Mouse (Mus musculus): Measurements from ENCODE around the gene Dgkh. TPM values are rescaled to one million over a fixed set of nuclear protein-coding genes. Genes with fewer than 3 reads are reported as not detected.

Dgkh gene
- total RNA-seq, 1 experiment: 8.2 TPM

DNA sequence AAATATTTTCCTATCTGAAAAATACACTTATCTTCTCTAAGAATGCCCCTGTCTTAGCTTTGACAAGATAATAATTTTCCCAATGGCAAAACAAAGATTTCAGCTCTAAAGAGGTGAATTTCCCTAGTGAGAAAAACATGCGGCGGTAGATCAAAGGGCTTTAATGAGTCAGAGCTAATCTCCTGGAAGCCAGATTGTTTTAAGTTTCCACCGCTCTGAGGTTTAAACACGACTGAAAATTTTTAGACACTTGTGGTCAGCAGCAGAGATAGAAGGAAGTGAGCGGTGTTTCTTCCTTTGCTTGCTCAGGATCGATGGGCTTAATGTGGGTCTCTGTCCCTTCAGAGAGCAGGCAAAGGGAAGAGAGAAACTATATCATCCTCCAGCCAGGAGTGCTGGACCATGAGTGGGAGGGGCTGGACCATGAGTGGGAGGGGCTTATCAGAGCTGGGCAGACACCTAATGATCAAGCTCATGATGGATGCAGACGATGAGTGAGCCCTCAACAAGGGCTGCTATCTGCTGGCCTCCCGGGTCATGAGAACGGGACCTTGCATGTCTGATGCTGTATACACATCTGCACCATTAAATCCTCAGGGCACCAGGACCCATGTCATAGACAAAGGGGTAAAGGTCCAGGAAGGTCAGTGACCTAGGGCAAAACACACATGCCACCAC is 120.3 kb downstream of the Dgkh start:
- DNase-seq (ENCODE audit: low read depth, low spot score): no peak

DNA sequence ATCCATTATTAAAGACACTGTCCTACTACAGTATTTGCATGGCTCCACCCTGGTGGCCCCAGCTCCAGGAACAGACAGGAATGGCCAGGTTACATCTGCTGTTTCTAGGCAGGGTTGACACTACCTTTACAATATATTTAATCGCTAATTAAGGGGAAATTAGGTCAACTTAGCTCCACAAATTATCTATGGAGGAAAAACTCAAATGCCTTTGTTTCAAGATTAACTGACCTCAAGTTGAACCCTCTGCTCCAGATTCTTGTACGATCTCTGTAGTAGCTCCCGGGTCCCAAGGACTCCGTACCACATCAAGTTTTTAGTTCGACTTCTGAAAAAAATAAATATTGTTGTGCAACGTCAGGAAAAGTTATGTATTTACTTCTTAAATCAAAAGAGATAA is 137.7 kb downstream of the Dgkh start:
- in situ Hi-C loops (cut with MboI; ENCODE audit: low sequenced_read_pairs in 2 of 2, unreplicated experiment in 2 of 2): no loop called here

More for the DNA sequence above, 120.3 kb downstream of the Dgkh start:
- Histone ChIP-seq H3K9me3 (ENCODE audit: control insufficient read depth, insufficient read depth, low read depth, low read length) (no peaks in the 10 kb centered on the region), H3K4me3 (ENCODE audit: insufficient read depth in 1 of 2, low read depth in 1 of 2, low read length in 2 of 2, poor library complexity in 1 of 2, severe bottlenecking in 1 of 2) (no peak overlapping the region), H3K36me3 (ENCODE audit: control insufficient read depth, insufficient read depth, low read length, poor library complexity, severe bottlenecking) (peaks cover 7% of the 10 kb centered on the region; the same call in 1 of the 2 replicates), H3K9ac (ENCODE audit: insufficient read depth, low read depth, low read length, poor library complexity, severe bottlenecking) (no peak overlapping the region), H3K4me1 (ENCODE audit: control insufficient read depth in 2 of 2, insufficient read depth in 2 of 2, low read length in 2 of 2, poor library complexity in 1 of 2) (no peaks in the 10 kb centered on the region), H3K27ac (ENCODE audit: insufficient read depth, low read depth, low read length, poor library complexity, severe bottlenecking) (no peak overlapping the region)
- TF ChIP-seq HCFC1 (IDR thresholded peaks at IDR 0.05; ENCODE audit: borderline replicate concordance, insufficient read depth, low read length) (no peak), ZNF384 (IDR thresholded peaks at IDR 0.05; ENCODE audit: low read depth, low read length) (no peak), MAFK (IDR thresholded peaks at IDR 0.05; ENCODE audit: insufficient read depth, low read depth, low read length) (no peak), ZC3H11A (IDR thresholded peaks at IDR 0.05; ENCODE audit: borderline replicate concordance, low read depth, low read length) (no peak), CHD2 (IDR thresholded peaks at IDR 0.05; ENCODE audit: low read depth, low read length) (no peak)
- in situ Hi-C loops (cut with MboI; ENCODE audit: low sequenced_read_pairs in 2 of 2, unreplicated experiment in 2 of 2): no loop called here

DNA sequence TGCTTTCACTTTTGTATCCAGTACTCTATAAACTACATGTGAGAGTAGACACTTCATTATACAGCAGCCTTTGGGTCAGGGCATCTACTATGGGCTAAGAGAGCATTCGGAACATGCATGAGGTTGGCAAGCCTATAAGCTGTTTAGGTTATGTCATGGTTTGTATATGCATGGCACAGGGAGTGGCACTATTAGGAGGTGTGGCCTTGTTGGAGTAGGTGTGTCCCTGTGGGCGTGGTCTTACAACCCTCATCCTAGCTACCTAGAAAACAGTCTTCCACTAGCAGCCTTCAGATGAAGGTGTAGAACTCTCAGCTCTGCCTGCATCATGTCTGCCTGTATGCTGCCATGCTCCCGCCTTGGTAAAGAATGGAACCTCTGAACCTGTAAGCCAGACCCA is 139.6 kb downstream of the Dgkh start:
- in situ Hi-C loops (cut with MboI; ENCODE audit: low sequenced_read_pairs in 2 of 2, unreplicated experiment in 2 of 2): no loop called here
- peaks cover 1% of the 10 kb centered on the region; the same call in 1 of the 2 replicates for H3K36me3 ChIP-seq (ENCODE audit: control insufficient read depth, insufficient read depth, low read length, poor library complexity, severe bottlenecking)
- no peaks in the 10 kb centered on the region for H3K9me3 ChIP-seq (ENCODE audit: control insufficient read depth, insufficient read depth, low read depth, low read length)
- no peak overlapping the region for H3K4me3 ChIP-seq (ENCODE audit: insufficient read depth in 1 of 2, low read depth in 1 of 2, low read length in 2 of 2, poor library complexity in 1 of 2, severe bottlenecking in 1 of 2)
- H3K4me1 ChIP-seq (ENCODE audit: control insufficient read depth in 2 of 2, insufficient read depth in 2 of 2, low read length in 2 of 2, poor library complexity in 1 of 2): no peaks in the 10 kb centered on the region
- H3K9ac ChIP-seq (ENCODE audit: insufficient read depth, low read depth, low read length, poor library complexity, severe bottlenecking): no peak overlapping the region
- TF ChIP-seq MAFK (IDR thresholded peaks at IDR 0.05; ENCODE audit: insufficient read depth, low read depth, low read length): no peak
- no peak overlapping the region for H3K27ac ChIP-seq (ENCODE audit: insufficient read depth, low read depth, low read length, poor library complexity, severe bottlenecking)
- no peak for DNase-seq (ENCODE audit: low read depth, low spot score)

More for the DNA sequence above, 137.7 kb downstream of the Dgkh start:
- peaks cover 5% of the 10 kb centered on the region for H3K36me3 ChIP-seq (ENCODE audit: control insufficient read depth, insufficient read depth, low read length, poor library complexity, severe bottlenecking)
- no peaks in the 10 kb centered on the region for H3K9me3 ChIP-seq (ENCODE audit: control insufficient read depth, insufficient read depth, low read depth, low read length)
- no peak for TF ChIP-seq ZNF384 (IDR thresholded peaks at IDR 0.05; ENCODE audit: low read depth, low read length)
- no peak for TF ChIP-seq ZC3H11A (IDR thresholded peaks at IDR 0.05; ENCODE audit: borderline replicate concordance, low read depth, low read length)
- no peak for TF ChIP-seq HCFC1 (IDR thresholded peaks at IDR 0.05; ENCODE audit: borderline replicate concordance, insufficient read depth, low read length)
- TF ChIP-seq CHD2 (IDR thresholded peaks at IDR 0.05; ENCODE audit: low read depth, low read length): no peak
- no peak for TF ChIP-seq MAFK (IDR thresholded peaks at IDR 0.05; ENCODE audit: insufficient read depth, low read depth, low read length)
- H3K27ac ChIP-seq (ENCODE audit: insufficient read depth, low read depth, low read length, poor library complexity, severe bottlenecking): no peak overlapping the region
- H3K9ac ChIP-seq (ENCODE audit: insufficient read depth, low read depth, low read length, poor library complexity, severe bottlenecking): no peak overlapping the region
- no peaks in the 10 kb centered on the region for H3K4me1 ChIP-seq (ENCODE audit: control insufficient read depth in 2 of 2, insufficient read depth in 2 of 2, low read length in 2 of 2, poor library complexity in 1 of 2)
- no peak for DNase-seq (ENCODE audit: low read depth, low spot score)
- H3K4me3 ChIP-seq (ENCODE audit: insufficient read depth in 1 of 2, low read depth in 1 of 2, low read length in 2 of 2, poor library complexity in 1 of 2, severe bottlenecking in 1 of 2): no peak overlapping the region

DNA sequence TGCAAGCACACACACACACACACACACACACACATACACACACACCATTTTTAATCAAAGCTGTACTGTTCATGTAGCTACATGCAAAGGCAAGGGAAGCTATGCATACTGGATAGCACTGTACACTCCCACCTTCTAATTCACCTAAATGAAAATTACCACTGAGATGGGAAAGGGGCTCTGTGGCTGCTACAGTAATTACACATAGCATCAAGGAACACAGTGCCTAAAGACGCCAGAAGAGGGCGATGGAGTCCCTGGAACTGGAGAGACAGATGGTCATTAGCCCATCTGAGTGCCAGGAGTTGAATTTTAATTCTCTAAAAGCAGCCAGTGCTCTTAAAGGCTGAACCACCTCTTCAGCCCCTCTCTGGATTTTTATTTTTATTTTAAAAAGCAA is 142.2 kb downstream of the Dgkh start:
- TF ChIP-seq ZNF384 (IDR thresholded peaks at IDR 0.05; ENCODE audit: low read depth, low read length) (no peak), ZC3H11A (IDR thresholded peaks at IDR 0.05; ENCODE audit: borderline replicate concordance, low read depth, low read length) (peak; percentile 26; the same call in 1 of the 2 replicates), MAFK (IDR thresholded peaks at IDR 0.05; ENCODE audit: insufficient read depth, low read depth, low read length) (no peak), HCFC1 (IDR thresholded peaks at IDR 0.05; ENCODE audit: borderline replicate concordance, insufficient read depth, low read length) (no peak), CHD2 (IDR thresholded peaks at IDR 0.05; ENCODE audit: low read depth, low read length) (no peak)
- H3K36me3 ChIP-seq (ENCODE audit: control insufficient read depth, insufficient read depth, low read length, poor library complexity, severe bottlenecking): peaks cover 5% of the 10 kb centered on the region; the same call in 1 of the 2 replicates
- H3K9me3 ChIP-seq (ENCODE audit: control insufficient read depth, insufficient read depth, low read depth, low read length): no peaks in the 10 kb centered on the region
- H3K4me3 ChIP-seq (ENCODE audit: insufficient read depth in 1 of 2, low read depth in 1 of 2, low read length in 2 of 2, poor library complexity in 1 of 2, severe bottlenecking in 1 of 2): no peak overlapping the region
- H3K27ac ChIP-seq (ENCODE audit: insufficient read depth, low read depth, low read length, poor library complexity, severe bottlenecking): no peak overlapping the region
- DNase-seq (ENCODE audit: low read depth, low spot score): peak; percentile 47
- H3K4me1 ChIP-seq (ENCODE audit: control insufficient read depth in 2 of 2, insufficient read depth in 2 of 2, low read length in 2 of 2, poor library complexity in 1 of 2): no peaks in the 10 kb centered on the region
- in situ Hi-C loops (cut with MboI; ENCODE audit: low sequenced_read_pairs in 2 of 2, unreplicated experiment in 2 of 2): no loop called here
- H3K9ac ChIP-seq (ENCODE audit: insufficient read depth, low read depth, low read length, poor library complexity, severe bottlenecking): no peak overlapping the region

DNA sequence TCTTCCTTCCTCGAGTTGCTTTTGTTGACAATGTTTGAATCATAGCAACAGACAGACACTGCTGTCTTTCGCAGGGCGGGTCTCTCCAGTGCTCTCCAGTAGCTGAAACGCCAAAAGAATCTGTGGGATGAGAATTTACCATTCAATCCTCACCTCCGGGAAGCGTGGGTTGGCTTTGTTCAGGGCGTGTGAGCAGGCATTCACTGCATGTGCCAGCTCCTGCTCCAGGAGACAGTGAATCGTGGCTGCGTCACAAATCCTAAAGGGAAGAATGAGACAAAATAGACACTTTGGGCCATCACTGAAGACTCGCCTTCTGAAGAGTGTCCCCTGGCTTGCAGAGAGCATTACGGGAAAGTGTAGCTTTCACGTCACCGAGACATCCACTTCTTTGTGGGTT is 148.4 kb downstream of the Dgkh start:
- no peaks in the 10 kb centered on the region for H3K9me3 ChIP-seq (ENCODE audit: control insufficient read depth, insufficient read depth, low read depth, low read length)
- in situ Hi-C loops (cut with MboI; ENCODE audit: low sequenced_read_pairs in 2 of 2, unreplicated experiment in 2 of 2): no loop called here
- H3K36me3 ChIP-seq (ENCODE audit: control insufficient read depth, insufficient read depth, low read length, poor library complexity, severe bottlenecking): peaks cover 12% of the 10 kb centered on the region; the same call in 1 of the 2 replicates
- no peak overlapping the region for H3K4me3 ChIP-seq (ENCODE audit: insufficient read depth in 1 of 2, low read depth in 1 of 2, low read length in 2 of 2, poor library complexity in 1 of 2, severe bottlenecking in 1 of 2)
- no peak overlapping the region for H3K27ac ChIP-seq (ENCODE audit: insufficient read depth, low read depth, low read length, poor library complexity, severe bottlenecking)
- no peak for DNase-seq (ENCODE audit: low read depth, low spot score)
- no peak overlapping the region for H3K9ac ChIP-seq (ENCODE audit: insufficient read depth, low read depth, low read length, poor library complexity, severe bottlenecking)
- TF ChIP-seq ZNF384 (IDR thresholded peaks at IDR 0.05; ENCODE audit: low read depth, low read length): no peak
- TF ChIP-seq HCFC1 (IDR thresholded peaks at IDR 0.05; ENCODE audit: borderline replicate concordance, insufficient read depth, low read length): no peak
- no peak for TF ChIP-seq MAFK (IDR thresholded peaks at IDR 0.05; ENCODE audit: insufficient read depth, low read depth, low read length)
- TF ChIP-seq CHD2 (IDR thresholded peaks at IDR 0.05; ENCODE audit: low read depth, low read length): no peak
- no peak for TF ChIP-seq ZC3H11A (IDR thresholded peaks at IDR 0.05; ENCODE audit: borderline replicate concordance, low read depth, low read length)
- H3K4me1 ChIP-seq (ENCODE audit: control insufficient read depth in 2 of 2, insufficient read depth in 2 of 2, low read length in 2 of 2, poor library complexity in 1 of 2): no peaks in the 10 kb centered on the region

Measured in ES-E14 (cell line).